Mouse (Mus musculus): Measurements from ENCODE around the gene Sct. TPM values are rescaled to one million over a fixed set of nuclear protein-coding genes. Genes with fewer than 3 reads are reported as not detected.
A peak's percentile ranks its signal among the peaks of the same experiment; 100 is the strongest.

The Sct gene
- 0.68 TPM for polyA plus RNA-seq (2012; fragmentation: generic; extraction: Trizol)

DNA sequence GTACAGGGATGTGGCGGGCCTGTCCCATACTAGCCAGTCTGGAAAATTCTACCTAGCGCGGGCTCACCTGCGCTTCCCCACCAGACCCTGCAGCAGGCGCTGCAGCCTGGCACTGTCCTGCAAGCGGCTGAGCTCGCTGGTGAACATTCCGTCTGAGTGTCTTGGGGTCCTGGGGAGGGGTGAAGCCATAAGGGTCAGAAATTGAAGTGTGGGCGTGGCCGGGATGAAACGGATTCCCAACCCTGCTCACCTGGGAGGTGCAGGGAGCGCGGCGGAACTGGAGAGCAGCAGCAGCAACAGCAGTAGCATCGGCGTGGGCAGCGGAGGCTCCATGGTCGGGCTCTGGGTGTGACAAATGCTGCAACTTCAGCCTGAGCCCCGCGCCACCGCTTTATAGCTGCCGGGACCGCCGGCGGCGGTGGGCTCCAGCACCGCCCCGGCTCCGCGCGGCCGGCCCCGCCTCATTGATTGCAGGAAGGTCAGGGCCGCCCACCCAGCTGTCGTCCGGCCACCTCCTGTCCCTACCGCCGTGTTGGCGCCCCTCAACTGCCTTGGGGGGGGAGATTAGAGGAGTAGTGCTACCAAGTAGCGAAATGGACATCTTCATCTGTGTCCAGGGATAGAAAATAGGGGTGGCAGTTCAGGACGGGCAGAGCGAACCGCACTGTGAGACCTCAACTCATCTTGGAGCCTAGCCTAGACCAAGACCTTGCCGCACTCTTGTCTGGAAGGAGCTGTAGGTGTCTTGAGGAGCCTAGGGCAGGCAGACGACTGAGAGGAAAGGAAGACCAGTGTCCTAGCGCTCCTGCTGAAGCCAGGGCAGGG is at the start of gene Sct:
TSS of gene Sct (minus strand) at position 368 of the 825 bp plus-strand sequence.
- no peak within 1 kb of the TSS for H3ac ChIP-seq (ENCODE audit: control insufficient read depth, insufficient read length)
- no peaks in the 10 kb centered on the region for H3K79me2 ChIP-seq (ENCODE audit: control insufficient read depth, insufficient read depth)
- H3K27me3 ChIP-seq (ENCODE audit: control insufficient read depth, insufficient read depth, insufficient read length) = no peaks in the 10 kb centered on the region
- H3K36me3 ChIP-seq (ENCODE audit: control insufficient read depth, insufficient read depth) = no peaks in the 10 kb centered on the region
- H3K4me2 ChIP-seq (ENCODE audit: low read depth) = peak within 1 kb of the TSS; percentile 27
- TF ChIP-seq REST (IDR thresholded peaks at IDR 0.05; ENCODE audit: insufficient read depth, insufficient read length) (no peak), MYOD1 (IDR thresholded peaks at IDR 0.05; ENCODE audit: control insufficient read depth in 1 of 3, insufficient read length in 2 of 3, low read depth in 2 of 3) (peak in 2 of 3 experiments; percentile 38 to 45), MYOG (IDR thresholded peaks at IDR 0.05; ENCODE audit: control insufficient read depth in 1 of 3, insufficient read depth in 1 of 3, insufficient read length in 2 of 3, low read depth in 2 of 3) (peak in 1 of 3 experiments; percentile 54), USF1 (IDR thresholded peaks at IDR 0.05; ENCODE audit: low read depth) (no peak)
- H3K4me3 ChIP-seq = no peak within 1 kb of the TSS

- Histone ChIP-seq H3K36me3 (ENCODE audit: control insufficient read depth, insufficient read depth) (no peaks in the 10 kb centered on the region), H3K4me3 (peak overlapping the region; percentile 89), H3K79me2 (ENCODE audit: control insufficient read depth, insufficient read depth) (peaks cover 26% of the 10 kb centered on the region), H3ac (ENCODE audit: control insufficient read depth, insufficient read length) (peak overlapping the region; percentile 51), H3K4me2 (ENCODE audit: low read depth) (peak overlapping the region; percentile 86), H3K27me3 (ENCODE audit: control insufficient read depth, insufficient read depth, insufficient read length) (no peaks in the 10 kb centered on the region)
- TF ChIP-seq TCF3 (IDR thresholded peaks at IDR 0.05; ENCODE audit: insufficient read length, low read depth) (no peak), MYOD1 (IDR thresholded peaks at IDR 0.05; ENCODE audit: control insufficient read depth in 1 of 3, insufficient read length in 2 of 3, low read depth in 2 of 3) (no peak), E2F4 (IDR thresholded peaks at IDR 0.05; ENCODE audit: insufficient read depth) (no peak), MAX (IDR thresholded peaks at IDR 0.05; ENCODE audit: low read depth) (no peak), TCF12 (IDR thresholded peaks at IDR 0.05; ENCODE audit: insufficient read depth, poor library complexity, severe bottlenecking) (no peak), USF1 (IDR thresholded peaks at IDR 0.05; ENCODE audit: low read depth) (no peak), POLR2A (IDR thresholded peaks at IDR 0.05; ENCODE audit: insufficient read length, low read depth) (no peak), POLR2AphosphoS2 (IDR thresholded peaks at IDR 0.05; ENCODE audit: insufficient read length, low read depth) (no peak), REST (IDR thresholded peaks at IDR 0.05; ENCODE audit: insufficient read depth, insufficient read length) (no peak), MYOG (IDR thresholded peaks at IDR 0.05; ENCODE audit: control insufficient read depth in 1 of 3, insufficient read depth in 1 of 3, insufficient read length in 2 of 3, low read depth in 2 of 3) (no peak), SRF (IDR thresholded peaks at IDR 0.05; ENCODE audit: control insufficient read depth, insufficient read length, low read depth) (no peak), CEBPB (IDR thresholded peaks at IDR 0.05; ENCODE audit: insufficient read depth, poor library complexity, severe bottlenecking) (no peak)
These were observed 49.5 kb upstream of the Sct start for GRCm38 (mm10) chr7:141328373-141328990.

DNA sequence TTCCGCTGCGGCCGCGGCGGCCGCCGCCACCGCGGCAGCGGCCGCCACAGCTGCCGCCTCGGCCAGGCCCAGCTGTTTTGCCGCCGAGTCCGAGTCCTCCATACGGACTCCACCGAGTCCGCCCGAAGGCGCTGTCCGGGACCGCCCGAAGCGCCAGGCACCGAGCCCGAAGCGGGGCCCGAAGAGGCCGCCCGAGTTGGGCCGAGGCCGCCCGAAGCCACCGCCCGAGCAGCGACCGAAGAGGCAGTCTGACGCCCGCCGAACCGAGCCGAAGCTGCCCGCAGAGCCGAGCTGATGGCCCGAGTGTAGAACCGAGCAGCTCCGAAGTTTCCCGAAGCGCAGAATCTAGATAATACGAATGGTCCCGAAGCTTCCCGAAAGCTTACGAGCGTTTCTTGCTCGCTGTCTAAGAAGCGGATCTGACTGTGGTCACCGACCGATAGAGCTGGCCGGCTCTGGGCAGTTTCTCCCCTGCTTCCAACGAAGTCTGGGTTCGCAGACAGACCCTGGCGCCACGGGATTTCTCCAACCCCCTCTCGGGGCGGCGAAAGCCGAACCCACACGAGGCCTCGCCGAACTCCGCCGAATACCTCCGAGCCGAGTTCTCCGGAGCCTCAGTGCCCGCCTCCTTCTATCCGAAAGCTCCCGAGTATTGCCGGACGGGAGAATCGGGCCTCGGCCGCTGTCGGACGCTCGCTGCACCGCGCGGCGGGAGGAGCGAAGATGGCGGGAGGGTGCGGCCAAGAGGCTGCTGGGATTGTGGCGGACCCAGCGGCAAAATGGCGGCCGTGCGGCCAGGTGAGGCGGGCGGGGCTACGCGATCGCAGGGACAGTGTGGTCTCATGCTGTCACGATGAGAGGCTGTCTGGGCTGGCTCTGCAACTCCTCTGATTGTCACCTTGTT is 48.8 kb upstream of the Sct start, which contains the start of the genes Deaf1 and Tmem80:
TSS of gene Deaf1 (minus strand) at position 222 of the 904 bp plus-strand sequence.
TSS of gene Tmem80 (plus strand) at position 271 of the 904 bp plus-strand sequence.
- Histone ChIP-seq H3ac (ENCODE audit: control insufficient read depth, insufficient read length) (peak within 1 kb of the TSS; percentile 51), H3K36me3 (ENCODE audit: control insufficient read depth, insufficient read depth) (peaks cover 5% of the 10 kb centered on the region), H3K4me3 (peak within 1 kb of the TSS; percentile 89), H3K27me3 (ENCODE audit: control insufficient read depth, insufficient read depth, insufficient read length) (no peaks in the 10 kb centered on the region), H3K4me2 (ENCODE audit: low read depth) (peak within 1 kb of the TSS; percentile 94), H3K79me2 (ENCODE audit: control insufficient read depth, insufficient read depth) (peaks cover 26% of the 10 kb centered on the region)
- TF ChIP-seq E2F4 (IDR thresholded peaks at IDR 0.05; ENCODE audit: insufficient read depth) = peak; percentile 50
- no peak for TF ChIP-seq SRF (IDR thresholded peaks at IDR 0.05; ENCODE audit: control insufficient read depth, insufficient read length, low read depth)
- TF ChIP-seq MYOG (IDR thresholded peaks at IDR 0.05; ENCODE audit: control insufficient read depth in 1 of 3, insufficient read depth in 1 of 3, insufficient read length in 2 of 3, low read depth in 2 of 3) = peak in 2 of 3 experiments; percentile 14 to 64
- TF ChIP-seq REST (IDR thresholded peaks at IDR 0.05; ENCODE audit: insufficient read depth, insufficient read length) = peak; percentile 52
- peak; percentile 68 for TF ChIP-seq POLR2AphosphoS2 (IDR thresholded peaks at IDR 0.05; ENCODE audit: insufficient read length, low read depth)
- TF ChIP-seq MYOD1 (IDR thresholded peaks at IDR 0.05; ENCODE audit: control insufficient read depth in 1 of 3, insufficient read length in 2 of 3, low read depth in 2 of 3) = peak in 1 of 3 experiments; percentile 61
- no peak for TF ChIP-seq TCF3 (IDR thresholded peaks at IDR 0.05; ENCODE audit: insufficient read length, low read depth)
- TF ChIP-seq USF1 (IDR thresholded peaks at IDR 0.05; ENCODE audit: low read depth) = no peak
- TF ChIP-seq CEBPB (IDR thresholded peaks at IDR 0.05; ENCODE audit: insufficient read depth, poor library complexity, severe bottlenecking) = no peak
- peak; percentile 95 for TF ChIP-seq POLR2A (IDR thresholded peaks at IDR 0.05; ENCODE audit: insufficient read length, low read depth)
- no peak for TF ChIP-seq MAX (IDR thresholded peaks at IDR 0.05; ENCODE audit: low read depth)
- no peak for TF ChIP-seq TCF12 (IDR thresholded peaks at IDR 0.05; ENCODE audit: insufficient read depth, poor library complexity, severe bottlenecking)

All from myocyte (in vitro differentiated cells).